Mouse (Mus musculus) forebrain, embryonic 16.5 days (tissue): ENCODE measurements at regions not wholly inside any gene's neighbourhood (a gene's known extent, or its start where the extent isn't known, plus 50 kb on each side); places are given as distances from the start of the nearest gene placed in this dataset.

Experiments used
- ATAC-seq: fragments of 200-750 bp; cut with Nextera tagmentation; 2 replicates; pipeline ENCODE4 v1.8.0; 2017; ENCODE audit warnings: mild to moderate bottlenecking, moderate library complexity
- H3K27ac ChIP-seq: fragments of 300-500 bp; sonication (generic); 2 replicates; pipeline ENCODE4 v1.5.1; 2014; ENCODE audit warnings: low read length, control low read depth
- H3K27me3 ChIP-seq: fragments of 300-500 bp; sonication (generic); replicated peaks from 2 replicates; pipeline ENCODE4 v1.6.1; 2014; ENCODE audit warnings: low read length; ENCODE audit not compliant: control insufficient read depth, insufficient read depth
- H3K36me3 ChIP-seq: fragments of 300-500 bp; sonication (generic); 2 replicates; pipeline ENCODE4 v1.6.1; 2014; ENCODE audit not compliant: control insufficient read depth, insufficient read depth
- H3K4me1 ChIP-seq: fragments of 300-500 bp; sonication (generic); replicated peaks from 2 replicates; pipeline ENCODE4 v1.6.1; 2014; ENCODE audit warnings: low read length; ENCODE audit not compliant: control insufficient read depth, insufficient read depth
- H3K4me2 ChIP-seq: fragments of 300-500 bp; sonication (generic); 2 replicates; pipeline ENCODE4 v1.6.1; 2014; ENCODE audit warnings: mild to moderate bottlenecking, low read length, control low read depth
- H3K4me3 ChIP-seq: fragments of 300-500 bp; sonication (generic); replicated peaks from 2 replicates; pipeline ENCODE4 v1.5.1; 2014; ENCODE audit warnings: mild to moderate bottlenecking, low read length, control low read depth
- H3K9ac ChIP-seq: fragments of 300-500 bp; sonication (generic); replicated peaks from 2 replicates; pipeline ENCODE4 v1.6.1; 2014; ENCODE audit warnings: low read depth, low read length, control low read depth
- H3K9me3 ChIP-seq: fragments of 300-500 bp; sonication (generic); 2 replicates; pipeline ENCODE4 v1.6.1; 2016; ENCODE audit warnings: low read length; ENCODE audit not compliant: control insufficient read depth
- WGBS: fragments of 180-500 bp; shearing (Covaris S2); extraction: QIAGEN DNeasy Blood & Tissue Kit; methylation state at CpG from one replicate; pipeline ENCODE4 v1.1.7; 2014; 5-methylcytosine and 5-hydroxymethylcytosine counted together

DNA sequence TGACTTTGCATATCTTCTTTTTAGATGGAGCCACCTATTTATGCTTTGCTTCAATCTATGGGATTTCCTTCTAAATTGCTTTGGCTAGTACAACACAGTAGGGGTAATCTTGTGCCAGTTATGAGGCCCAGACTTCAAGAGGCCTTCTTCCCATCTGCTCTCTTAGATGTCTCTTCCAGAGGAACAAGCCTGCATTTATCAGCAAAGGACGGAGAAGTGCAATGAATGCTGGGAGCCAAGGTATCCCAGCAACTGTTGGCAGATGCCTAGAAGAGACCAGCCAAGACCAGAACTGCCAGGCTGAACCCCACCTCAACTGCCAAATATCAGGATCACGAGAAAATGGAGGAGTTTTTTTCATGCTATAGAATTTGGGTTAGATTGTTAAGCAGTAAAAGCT is 209.2 kb downstream of the Ascl1 start:
- H3K9ac ChIP-seq = no peak overlapping the region
- no peaks in the 10 kb centered on the region for H3K27me3 ChIP-seq
- peaks cover 4% of the 10 kb centered on the region for H3K4me1 ChIP-seq
- H3K4me2 ChIP-seq = no peak overlapping the region
- ATAC-seq = peak; percentile 69
- WGBS = 57% methylated on average over 2 of the region's 2 CpGs
- no peak overlapping the region for H3K4me3 ChIP-seq
- no peak overlapping the region for H3K27ac ChIP-seq
- no peaks in the 10 kb centered on the region for H3K9me3 ChIP-seq
- H3K36me3 ChIP-seq = no peaks in the 10 kb centered on the region
